Mouse (Mus musculus) cerebellum, adult 2 months (tissue): ENCODE data around the gene Cacna1h. TPM values are rescaled to one million over a fixed set of nuclear protein-coding genes. Genes with fewer than 3 reads are reported as not detected.

Experiments used
- DNase-seq, 2 experiments: peaks; one replicate each; pipeline ENCODE4 v3.0.0; 2021
- H3K27ac ChIP-seq: fragments of 200-500 bp; 2 replicates; pipeline ENCODE4 v1.5.1; 2012; ENCODE audit warnings: low read length, control low read depth, inconsistent platforms; ENCODE audit not compliant: insufficient read depth
- H3K27me3 ChIP-seq: fragments of 200-500 bp; 2 replicates; pipeline ENCODE4 v1.6.1; 2012; ENCODE audit warnings: inconsistent platforms, mild to moderate bottlenecking, low read length, moderate library complexity; ENCODE audit not compliant: control insufficient read depth, insufficient read depth
- H3K4me1 ChIP-seq: fragments of 200-500 bp; 2 replicates; pipeline ENCODE4 v1.6.1; 2011; ENCODE audit warnings: low read length; ENCODE audit not compliant: control insufficient read depth, insufficient read depth
- H3K4me3 ChIP-seq: fragments of 200-500 bp; replicated peaks from 2 replicates; pipeline ENCODE3; 2011; ENCODE audit warnings: mild to moderate bottlenecking, low read depth, low read length, control low read depth; ENCODE audit not compliant: insufficient read depth
- CTCF ChIP-seq: fragments of 200-500 bp; IDR thresholded peaks from 2 replicates; pipeline ENCODE4 v1.5.1; 2011; ENCODE audit warnings: low read depth, mild to moderate bottlenecking, control low read depth, low read length, moderate library complexity, borderline replicate concordance; ENCODE audit not compliant: insufficient read depth
- POLR2A ChIP-seq: fragments of 200-500 bp; IDR thresholded peaks from 2 replicates; pipeline ENCODE4 v1.6.1; 2011; ENCODE audit warnings: low read length, control low read depth, borderline replicate concordance; ENCODE audit not compliant: insufficient read depth
- WGBS: fragments of 180-500 bp; shearing (Covaris S2); methylation state at CpG from one replicate; pipeline ENCODE4 v1.1.7; 2018; 5-methylcytosine and 5-hydroxymethylcytosine counted together
- polyA plus RNA-seq: library from polyadenylated mRNA; depleted of rRNA; stranded (reverse); fragments of >200 nt; gene quantifications from 2 replicates; pipeline ENCODE4 v1.2.3, GENCODE M21; 2012; rRNA removed

Cacna1h gene
- polyA plus RNA-seq, 1 experiment: 12.4 TPM

GRCm38 (mm10) chr17:25333943-25334342, 99.6 kb downstream of the Cacna1h start:
- DNase-seq: peak; percentile 9 to 36
- Histone ChIP-seq H3K27ac (no peak overlapping the region), H3K27me3 (no peaks in the 10 kb centered on the region), H3K4me1 (no peaks in the 10 kb centered on the region), H3K4me3 (no peak overlapping the region)
- no peak for TF ChIP-seq POLR2A
- peak; percentile 86 for TF ChIP-seq CTCF
- under 1% methylated on average over 8 of the region's 8 CpGs for WGBS

GRCm38 (mm10) chr17:25332321-25332720, 101.3 kb downstream of the Cacna1h start:
- WGBS: 72% methylated on average over 9 of the region's 9 CpGs
- no peak for DNase-seq

More at GRCm38 (mm10) chr17:25332321-25332720, 101.3 kb downstream of the Cacna1h start:
- TF ChIP-seq POLR2A (no peak), CTCF (no peak)
- no peaks in the 10 kb centered on the region for H3K27me3 ChIP-seq
- H3K4me1 ChIP-seq: no peaks in the 10 kb centered on the region
- H3K27ac ChIP-seq: no peak overlapping the region
- H3K4me3 ChIP-seq: no peak overlapping the region

Other genes starting within 250 kb of the Cacna1h start
- gene BC003965, start 249.2 kb downstream of the Cacna1h start, polyA plus RNA-seq: 23.4 and 25.2 TPM in 2 replicates
- 56.2 and 57.4 TPM in 2 replicates for gene Unkl, start 245.4 kb downstream of the Cacna1h start, polyA plus RNA-seq
- 131 and 146 TPM in 2 replicates for gene Gnptg, start 193.7 kb downstream of the Cacna1h start, polyA plus RNA-seq
- gene Tsr3, start 193.6 kb downstream of the Cacna1h start, polyA plus RNA-seq: 40.4 and 42.4 TPM in 2 replicates
- 24.4 and 26.5 TPM in 2 replicates for gene Baiap3, start 177.4 kb downstream of the Cacna1h start, polyA plus RNA-seq
- gene Ube2i, start 159.2 kb downstream of the Cacna1h start, polyA plus RNA-seq: 253 and 255 TPM in 2 replicates
- gene Prss34, start 135.4 kb downstream of the Cacna1h start, polyA plus RNA-seq: not detected in 2 replicates
- gene Prss28, start 125.1 kb downstream of the Cacna1h start, polyA plus RNA-seq: not detected in 2 replicates
- not detected in 2 replicates for gene Prss29, start 115.1 kb downstream of the Cacna1h start, polyA plus RNA-seq
- gene Tpsab1, start 88.2 kb downstream of the Cacna1h start, polyA plus RNA-seq: not detected in 2 replicates
- 0.16 TPM in 1 of 2 replicates, not detected in the other for gene Tpsb2, start 67.5 kb downstream of the Cacna1h start, polyA plus RNA-seq
- not detected in 2 replicates for gene Tpsg1, start 64.5 kb downstream of the Cacna1h start, polyA plus RNA-seq
- gene Tekt4, start 20.8 kb upstream of the Cacna1h start, polyA plus RNA-seq: 1.1 and 1.3 TPM in 2 replicates
- gene Sstr5, start 63.5 kb upstream of the Cacna1h start, polyA plus RNA-seq: 0.11 and 0.16 TPM in 2 replicates
- gene Sox8, start 136.9 kb upstream of the Cacna1h start, polyA plus RNA-seq: 35.9 and 38.0 TPM in 2 replicates
- gene Lmf1, start 145.3 kb upstream of the Cacna1h start, polyA plus RNA-seq: 18.6 and 19.1 TPM in 2 replicates